Mouse (Mus musculus): ENCODE results near the gene Hip1r. TPM values are rescaled to one million over a fixed set of nuclear protein-coding genes. Genes with fewer than 3 reads are reported as not detected.

Gene Hip1r
- polyA plus RNA-seq, 1 experiment from 2014 or later: 26.9 TPM

- 59% methylated on average over 4 of the region's 5 CpGs for WGBS
- Histone ChIP-seq H3K27ac (replicated peaks) (no peak overlapping the region), H3K9me3 (no peaks in the 10 kb centered on the region), H3K27me3 (no peaks in the 10 kb centered on the region), H3K9ac (replicated peaks) (no peak overlapping the region), H3K36me3 (no peaks in the 10 kb centered on the region), H3K4me2 (replicated peaks) (no peak overlapping the region), H3K4me1 (no peaks in the 10 kb centered on the region), H3K4me3 (no peak overlapping the region)
- ATAC-seq (replicated peaks): no peak
Measured at GRCm38 (mm10) chr5:123952365-123953045, 20.9 kb upstream of the Hip1r start.

- H3K9me3 ChIP-seq: no peaks in the 10 kb centered on the region
- no peak overlapping the region for H3K9ac ChIP-seq (replicated peaks)
- H3K27me3 ChIP-seq: no peaks in the 10 kb centered on the region
- no peaks in the 10 kb centered on the region for H3K4me1 ChIP-seq
- no peak overlapping the region for H3K27ac ChIP-seq (replicated peaks)
- 85% methylated on average over 8 of the region's 8 CpGs for WGBS
- H3K4me3 ChIP-seq: no peak overlapping the region
- no peaks in the 10 kb centered on the region for H3K36me3 ChIP-seq
- H3K4me2 ChIP-seq (replicated peaks): no peak overlapping the region
- no peak for ATAC-seq (replicated peaks)
Measured at GRCm38 (mm10) chr5:123957213-123957612, 16.2 kb upstream of the Hip1r start.

- H3K27ac ChIP-seq (replicated peaks): no peak overlapping the region
- WGBS: 79% methylated on average over 3 of the region's 3 CpGs
- ATAC-seq (replicated peaks): no peak
- no peak overlapping the region for H3K9ac ChIP-seq (replicated peaks)
- H3K4me3 ChIP-seq: no peak overlapping the region
- H3K4me1 ChIP-seq: no peaks in the 10 kb centered on the region
- H3K9me3 ChIP-seq: no peaks in the 10 kb centered on the region
- no peaks in the 10 kb centered on the region for H3K27me3 ChIP-seq
- no peaks in the 10 kb centered on the region for H3K36me3 ChIP-seq
- H3K4me2 ChIP-seq (replicated peaks): no peak overlapping the region
Measured at GRCm38 (mm10) chr5:123959018-123959417, 14.4 kb upstream of the Hip1r start.

GRCm38 (mm10) chr5:123960129-123960528, 13.3 kb upstream of the Hip1r start:
- Histone ChIP-seq H3K4me3 (no peak overlapping the region), H3K4me2 (replicated peaks) (no peak overlapping the region), H3K4me1 (no peaks in the 10 kb centered on the region), H3K27ac (replicated peaks) (no peak overlapping the region), H3K9me3 (no peaks in the 10 kb centered on the region), H3K9ac (replicated peaks) (no peak overlapping the region), H3K36me3 (no peaks in the 10 kb centered on the region), H3K27me3 (no peaks in the 10 kb centered on the region)
- WGBS: 74% methylated on average over 8 of the region's 8 CpGs
- ATAC-seq (replicated peaks): no peak

GRCm38 (mm10) chr5:123961046-123961445, 12.4 kb upstream of the Hip1r start:
- WGBS: 90% methylated on average over 12 of the region's 12 CpGs
- H3K4me2 ChIP-seq (replicated peaks): no peak overlapping the region
- H3K4me1 ChIP-seq: no peaks in the 10 kb centered on the region
- no peaks in the 10 kb centered on the region for H3K27me3 ChIP-seq
- H3K9ac ChIP-seq (replicated peaks): no peak overlapping the region
- no peak overlapping the region for H3K4me3 ChIP-seq
- no peaks in the 10 kb centered on the region for H3K36me3 ChIP-seq
- no peak overlapping the region for H3K27ac ChIP-seq (replicated peaks)
- H3K9me3 ChIP-seq: no peaks in the 10 kb centered on the region
- no peak for ATAC-seq (replicated peaks)

GRCm38 (mm10) chr5:123964208-123964607, 9.2 kb upstream of the Hip1r start:
- no peak overlapping the region for H3K4me3 ChIP-seq
- no peaks in the 10 kb centered on the region for H3K27me3 ChIP-seq
- no peaks in the 10 kb centered on the region for H3K36me3 ChIP-seq
- no peaks in the 10 kb centered on the region for H3K9me3 ChIP-seq
- no peak overlapping the region for H3K9ac ChIP-seq (replicated peaks)
- 94% methylated on average over 4 of the region's 4 CpGs for WGBS
- H3K27ac ChIP-seq (replicated peaks): no peak overlapping the region
- H3K4me1 ChIP-seq: no peaks in the 10 kb centered on the region
- H3K4me2 ChIP-seq (replicated peaks): no peak overlapping the region
- no peak for ATAC-seq (replicated peaks)

GRCm38 (mm10) chr5:123966759-123967158, 6.7 kb upstream of the Hip1r start:
- WGBS: 99% methylated on average over 2 of the region's 2 CpGs
- H3K4me1 ChIP-seq: no peaks in the 10 kb centered on the region
- no peak for ATAC-seq (replicated peaks)

GRCm38 (mm10) chr5:123968468-123968867, 5.0 kb upstream of the Hip1r start:
- Histone ChIP-seq H3K9ac (replicated peaks) (no peak overlapping the region), H3K4me2 (replicated peaks) (no peak overlapping the region), H3K27ac (replicated peaks) (no peak overlapping the region), H3K27me3 (no peaks in the 10 kb centered on the region), H3K4me3 (no peak overlapping the region), H3K9me3 (no peaks in the 10 kb centered on the region), H3K36me3 (no peaks in the 10 kb centered on the region), H3K4me1 (no peaks in the 10 kb centered on the region)
- WGBS: 85% methylated on average over 5 of the region's 5 CpGs
- no peak for ATAC-seq (replicated peaks)

More at GRCm38 (mm10) chr5:123966759-123967158, 6.7 kb upstream of the Hip1r start:
- Histone ChIP-seq H3K4me3 (no peak overlapping the region), H3K27ac (replicated peaks) (no peak overlapping the region), H3K9me3 (no peaks in the 10 kb centered on the region), H3K27me3 (no peaks in the 10 kb centered on the region), H3K36me3 (no peaks in the 10 kb centered on the region), H3K9ac (replicated peaks) (no peak overlapping the region), H3K4me2 (replicated peaks) (no peak overlapping the region)

- Histone ChIP-seq H3K36me3 (no peaks in the 10 kb centered on the region), H3K27me3 (no peaks in the 10 kb centered on the region), H3K4me3 (no peak overlapping the region), H3K27ac (replicated peaks) (no peak overlapping the region), H3K4me1 (peaks cover 2% of the 10 kb centered on the region; the same call in 1 of the 2 replicates), H3K4me2 (replicated peaks) (no peak overlapping the region), H3K9ac (replicated peaks) (no peak overlapping the region), H3K9me3 (no peaks in the 10 kb centered on the region)
- WGBS: 59% methylated on average over 8 of the region's 8 CpGs
- ATAC-seq (replicated peaks): no peak
Measured at GRCm38 (mm10) chr5:123969216-123969615, 4.2 kb upstream of the Hip1r start.

GRCm38 (mm10) chr5:123970576-123970975, 2.9 kb upstream of the Hip1r start:
- 90% methylated on average over 4 of the region's 4 CpGs for WGBS
- Histone ChIP-seq H3K4me1 (peaks cover 16% of the 10 kb centered on the region), H3K9ac (replicated peaks) (no peak overlapping the region), H3K27me3 (0 out of 2 replicates have a peak, but pooled peaks cover 3% of the 10 kb centered on the region), H3K4me2 (replicated peaks) (no peak overlapping the region), H3K36me3 (no peaks in the 10 kb centered on the region), H3K4me3 (no peak overlapping the region), H3K27ac (replicated peaks) (no peak overlapping the region), H3K9me3 (no peaks in the 10 kb centered on the region)
- ATAC-seq (replicated peaks): no peak

GRCm38 (mm10) chr5:123972453-123972852, 975 bp upstream of the Hip1r start:
- Histone ChIP-seq H3K36me3 (no peaks in the 10 kb centered on the region), H3K9ac (replicated peaks) (no peak overlapping the region), H3K4me2 (replicated peaks) (no peak overlapping the region), H3K4me3 (no peak overlapping the region), H3K4me1 (peaks cover 21% of the 10 kb centered on the region), H3K27me3 (0 out of 2 replicates have a peak, but pooled peaks cover 7% of the 10 kb centered on the region), H3K9me3 (no peaks in the 10 kb centered on the region), H3K27ac (replicated peaks) (no peak overlapping the region)
- WGBS: 62% methylated on average over 6 of the region's 6 CpGs
- no peak for ATAC-seq (replicated peaks)

- Histone ChIP-seq H3K4me3 (peak overlapping the region; percentile 77), H3K9me3 (no peaks in the 10 kb centered on the region), H3K4me2 (replicated peaks) (peak overlapping the region; percentile 87), H3K9ac (replicated peaks) (peak overlapping the region; percentile 73), H3K27me3 (0 out of 2 replicates have a peak, but pooled peaks cover 7% of the 10 kb centered on the region), H3K27ac (replicated peaks) (no peak overlapping the region), H3K36me3 (no peaks in the 10 kb centered on the region), H3K4me1 (peaks cover 21% of the 10 kb centered on the region)
- 1% methylated on average over 14 of the region's 14 CpGs for WGBS
- ATAC-seq (replicated peaks): no peak
Measured at GRCm38 (mm10) chr5:123974179-123974485, 704 bp downstream of the Hip1r start.

- Histone ChIP-seq H3K4me2 (replicated peaks) (peak overlapping the region; percentile 87), H3K9ac (replicated peaks) (no peak overlapping the region), H3K9me3 (no peaks in the 10 kb centered on the region), H3K4me3 (peak overlapping the region; percentile 77), H3K27me3 (0 out of 2 replicates have a peak, but pooled peaks cover 7% of the 10 kb centered on the region), H3K36me3 (no peaks in the 10 kb centered on the region), H3K4me1 (peaks cover 21% of the 10 kb centered on the region), H3K27ac (replicated peaks) (0 out of 2 replicates have a peak overlapping the region, but pooled peaks have one; percentile 21)
- WGBS: 20% methylated on average over 11 of the region's 11 CpGs
- ATAC-seq (replicated peaks): no peak
Measured at GRCm38 (mm10) chr5:123974616-123975111, 1.2 kb downstream of the Hip1r start.

Measured in forebrain, embryonic 15.5 days (tissue).